Mouse (Mus musculus) C2C12 (cell line): Measurements from ENCODE around the gene Zfpl1.
"Not testable (repeated sequence)": the region's sequence is repeated elsewhere in the genome, so short reads cannot be mapped to it uniquely, and the experiment has no call there.

Experiments
- CTCF ChIP-seq: IDR thresholded peaks from one replicate; pipeline ENCODE4 v1.5.1; 2011; ENCODE audit not compliant: control insufficient read depth, insufficient read depth, insufficient read length
- MAX ChIP-seq: IDR thresholded peaks from one replicate; pipeline ENCODE4 v1.6.1; 2011; ENCODE audit warnings: mild to moderate bottlenecking, control low read depth

- TF ChIP-seq CTCF, MAX: not testable (repeated sequence)
Measured at GRCm38 (mm10) chr19:6044102-6044501, 40.7 kb downstream of the Zfpl1 start.
